Mouse (Mus musculus) brain, embryonic 14.5 days (tissue): ENCODE measurements around the gene Ctu2. TPM values are rescaled to one million over a fixed set of nuclear protein-coding genes. Genes with fewer than 3 reads are reported as not detected.
A peak's percentile ranks its signal among the peaks of the same experiment; 100 is the strongest.

ENCODE experiments used
- DNase-seq: peaks from one replicate; pipeline ENCODE4 v3.0.0-alpha.2; 2011; ENCODE audit warnings: low read depth
- CTCF ChIP-seq: fragments of 200-500 bp; IDR thresholded peaks from 2 replicates; pipeline ENCODE4 v1.5.1; 2012; ENCODE audit warnings: inconsistent platforms, mild to moderate bottlenecking, moderate library complexity, borderline replicate concordance; ENCODE audit not compliant: insufficient read depth, insufficient read length; ENCODE audit errors: extremely low read depth
- POLR2A ChIP-seq: fragments of 200-500 bp; IDR thresholded peaks from 2 replicates; pipeline ENCODE4 v1.6.1; 2012; ENCODE audit warnings: mild to moderate bottlenecking, inconsistent platforms, borderline replicate concordance; ENCODE audit not compliant: poor library complexity, insufficient read depth, insufficient read length, severe bottlenecking; ENCODE audit errors: extremely low read depth
- polyA plus RNA-seq: library from polyadenylated mRNA; depleted of rRNA; stranded (reverse); fragments of >200 nt; gene quantifications from 2 replicates; pipeline ENCODE4 v1.2.3, GENCODE M21; 2012; rRNA removed

Gene Ctu2
- 58.5 and 74.9 TPM in 2 replicates for polyA plus RNA-seq

GRCm38 (mm10) chr8:122475580-122476320 lies at the start of gene Ctu2, which contains the start of gene Rnf166:
Gene Ctu2, plus strand, starts transcription at chr8:122476143.
Gene Rnf166, minus strand, starts transcription at chr8:122476064.
- peak; percentile 96 for DNase-seq
- peak; percentile 97 for TF ChIP-seq POLR2A
- no peak for TF ChIP-seq CTCF

GRCm38 (mm10) chr8:122426145-122426544 lies 49.8 kb upstream of the Ctu2 start:
- no peak for DNase-seq
- TF ChIP-seq CTCF (no peak), POLR2A (no peak)

GRCm38 (mm10) chr8:122427607-122428006 lies 48.3 kb upstream of the Ctu2 start:
- DNase-seq: no peak
- TF ChIP-seq CTCF: no peak
- no peak for TF ChIP-seq POLR2A

GRCm38 (mm10) chr8:122428163-122428562 lies 47.8 kb upstream of the Ctu2 start:
- TF ChIP-seq POLR2A: no peak
- TF ChIP-seq CTCF: no peak
- no peak for DNase-seq

GRCm38 (mm10) chr8:122430058-122430636 lies 45.8 kb upstream of the Ctu2 start:
- no peak for TF ChIP-seq POLR2A
- TF ChIP-seq CTCF: no peak
- DNase-seq: no peak

- DNase-seq: no peak
- TF ChIP-seq CTCF (no peak), POLR2A (no peak)
Measured at GRCm38 (mm10) chr8:122430646-122431045, 45.3 kb upstream of the Ctu2 start.

- TF ChIP-seq CTCF (no peak), POLR2A (no peak)
- peak; percentile 3 for DNase-seq
Measured at GRCm38 (mm10) chr8:122431694-122432442, 44.1 kb upstream of the Ctu2 start.

- peak; percentile 56 for DNase-seq
- TF ChIP-seq CTCF (no peak), POLR2A (no peak)
Measured at GRCm38 (mm10) chr8:122432443-122433268, 43.3 kb upstream of the Ctu2 start, which contains the start of gene Cyba. Gene Cyba, minus strand, starts transcription at chr8:122432930.

- no peak for TF ChIP-seq POLR2A
- TF ChIP-seq CTCF: no peak
- DNase-seq: peak; percentile 5
Measured at GRCm38 (mm10) chr8:122433269-122433905, 42.6 kb upstream of the Ctu2 start.

- no peak for DNase-seq
- no peak for TF ChIP-seq POLR2A
- TF ChIP-seq CTCF: peak; percentile 37; the same call in 1 of the 2 replicates
Measured at GRCm38 (mm10) chr8:122435375-122435774, 40.6 kb upstream of the Ctu2 start.

GRCm38 (mm10) chr8:122436146-122436545 lies 39.8 kb upstream of the Ctu2 start:
- TF ChIP-seq POLR2A: no peak
- no peak for TF ChIP-seq CTCF

More at GRCm38 (mm10) chr8:122436146-122436545, 39.8 kb upstream of the Ctu2 start:
- DNase-seq: no peak
